Mouse (Mus musculus) lung, postnatal 0 days (tissue): ENCODE data around the gene Csrp1. TPM values are rescaled to one million over a fixed set of nuclear protein-coding genes. Genes with fewer than 3 reads are reported as not detected.

Experiments used
- ATAC-seq: fragments of 200-750 bp; cut with Nextera tagmentation; 2 replicates; pipeline ENCODE4 v1.8.0; 2017; ENCODE audit warnings: moderate library complexity
- DNase-seq: peaks from one replicate; pipeline ENCODE4 v3.0.0-alpha.2; 2016; ENCODE audit warnings: low spot score
- H3K27ac ChIP-seq: fragments of 300-500 bp; sonication (generic); 2 replicates; pipeline ENCODE4 v1.5.1; 2014; ENCODE audit warnings: antibody characterized with exemption, mild to moderate bottlenecking, low read length, mixed read lengths
- H3K27me3 ChIP-seq: fragments of 300-500 bp; sonication (generic); replicated peaks from 2 replicates; pipeline ENCODE4 v1.6.1; 2014; ENCODE audit warnings: low read length, mixed read lengths; ENCODE audit not compliant: insufficient read depth
- H3K36me3 ChIP-seq: fragments of 300-500 bp; sonication (generic); 2 replicates; pipeline ENCODE4 v1.6.1; 2014; ENCODE audit warnings: low read length, mixed read lengths; ENCODE audit not compliant: insufficient read depth
- H3K4me1 ChIP-seq: fragments of 300-500 bp; sonication (generic); 2 replicates; pipeline ENCODE4 v1.6.1; 2014; ENCODE audit warnings: antibody characterized with exemption, low read depth, low read length, mixed read lengths; ENCODE audit not compliant: insufficient read depth
- H3K4me2 ChIP-seq: fragments of 300-500 bp; sonication (generic); replicated peaks from 2 replicates; pipeline ENCODE4 v1.6.1; 2014; ENCODE audit warnings: low read depth, mild to moderate bottlenecking, low read length, moderate library complexity, mixed read lengths
- H3K4me3 ChIP-seq: fragments of 300-500 bp; sonication (generic); 2 replicates; pipeline ENCODE4 v1.5.1; 2014; ENCODE audit warnings: low read depth, low read length
- H3K9ac ChIP-seq: fragments of 300-500 bp; sonication (generic); replicated peaks from 2 replicates; pipeline ENCODE4 v1.6.1; 2014; ENCODE audit warnings: low read depth, mild to moderate bottlenecking
- H3K9me3 ChIP-seq: fragments of 300-500 bp; sonication (generic); 2 replicates; pipeline ENCODE4 v1.6.1; 2016; ENCODE audit warnings: low read length, mixed read lengths
- CTCF ChIP-seq: IDR thresholded peaks from 2 replicates; pipeline ENCODE4 v1.5.1; 2016; ENCODE audit warnings: antibody characterized with exemption, mild to moderate bottlenecking
- EP300 ChIP-seq: IDR thresholded peaks from 2 replicates; pipeline ENCODE4 v1.6.1; 2016; ENCODE audit warnings: antibody characterized with exemption, mild to moderate bottlenecking, control low read depth
- WGBS: fragments of 180-500 bp; shearing (Covaris S2); extraction: QIAGEN DNeasy Blood & Tissue Kit; methylation state at CpG from one replicate; pipeline ENCODE4 v1.1.7; 2014; 5-methylcytosine and 5-hydroxymethylcytosine counted together
- polyA plus RNA-seq: library from polyadenylated mRNA; unstranded; fragments of >200 nt; fragmentation: Nextera tagmentation; extraction: Ambion mirVana; gene quantifications from 2 replicates; pipeline ENCODE4 v1.2.1, GENCODE M21; 2015

Csrp1 gene
- polyA plus RNA-seq, 1 experiment from 2014 or later: 545 TPM

GRCm38 (mm10) chr1:135763503-135764205 lies 43.8 kb downstream of the Csrp1 start:
- Histone ChIP-seq H3K27ac (peak overlapping the region; percentile 73), H3K4me2 (no peak overlapping the region), H3K9me3 (no peaks in the 10 kb centered on the region), H3K4me1 (peaks cover 14% of the 10 kb centered on the region; the same call in 1 of the 2 replicates), H3K4me3 (no peak overlapping the region), H3K27me3 (no peaks in the 10 kb centered on the region), H3K36me3 (no peaks in the 10 kb centered on the region), H3K9ac (no peak overlapping the region)
- no peak for TF ChIP-seq CTCF
- peak; percentile 72; the same call in 1 of the 2 replicates for TF ChIP-seq EP300
- DNase-seq (peak; percentile 79), ATAC-seq (peak; percentile 65)
- WGBS: 55% methylated on average over 9 of the region's 9 CpGs

- no peak overlapping the region for H3K9ac ChIP-seq
- no peak overlapping the region for H3K4me2 ChIP-seq
- ATAC-seq (no peak), DNase-seq (peak; percentile 41)
- H3K9me3 ChIP-seq: no peaks in the 10 kb centered on the region
- H3K27ac ChIP-seq: peak overlapping the region; percentile 73
- peaks cover 14% of the 10 kb centered on the region; the same call in 1 of the 2 replicates for H3K4me1 ChIP-seq
- 44% methylated on average over 2 of the region's 2 CpGs for WGBS
- H3K4me3 ChIP-seq: no peak overlapping the region
- H3K27me3 ChIP-seq: no peaks in the 10 kb centered on the region
- no peaks in the 10 kb centered on the region for H3K36me3 ChIP-seq
- no peak for TF ChIP-seq CTCF
- TF ChIP-seq EP300: no peak
These were observed 44.3 kb downstream of the Csrp1 start for GRCm38 (mm10) chr1:135764206-135764528.

- H3K4me3 ChIP-seq: peak within 1 kb of the TSS; percentile 67
- ATAC-seq (peak; percentile 90), DNase-seq (peak; percentile 88)
- H3K9ac ChIP-seq: peak within 1 kb of the TSS; percentile 85
- H3K27ac ChIP-seq: peak within 1 kb of the TSS; percentile 88
- no peaks in the 10 kb centered on the region for H3K36me3 ChIP-seq
- H3K4me2 ChIP-seq: peak within 1 kb of the TSS; percentile 90
- no peaks in the 10 kb centered on the region for H3K9me3 ChIP-seq
- H3K27me3 ChIP-seq: no peaks in the 10 kb centered on the region
- TF ChIP-seq CTCF (no peak; the same call in 1 of the 2 replicates), EP300 (no peak)
- 2% methylated on average over 71 of the region's 90 CpGs for WGBS
- H3K4me1 ChIP-seq: peaks cover 14% of the 10 kb centered on the region; the same call in 1 of the 2 replicates
These were observed 46.1 kb downstream of the Csrp1 start, which contains the start of gene Phlda3 for GRCm38 (mm10) chr1:135765645-135766591. TSS of gene Phlda3 (plus strand) at chr1:135766119.

GRCm38 (mm10) chr1:135766592-135767306 lies 46.9 kb downstream of the Csrp1 start:
- no peak for ATAC-seq
- no peaks in the 10 kb centered on the region for H3K27me3 ChIP-seq
- H3K9ac ChIP-seq: peak overlapping the region; percentile 85
- H3K27ac ChIP-seq: peak overlapping the region; percentile 88
- peaks cover 14% of the 10 kb centered on the region; the same call in 1 of the 2 replicates for H3K4me1 ChIP-seq
- H3K4me3 ChIP-seq: peak overlapping the region; percentile 67
- no peak for DNase-seq
- H3K9me3 ChIP-seq: no peaks in the 10 kb centered on the region
- H3K4me2 ChIP-seq: peak overlapping the region; percentile 90
- WGBS: 12% methylated on average over 30 of the region's 30 CpGs
- H3K36me3 ChIP-seq: no peaks in the 10 kb centered on the region
- TF ChIP-seq CTCF: no peak
- no peak for TF ChIP-seq EP300

- 47% methylated on average over 4 of the region's 4 CpGs for WGBS
- H3K4me1 ChIP-seq: peaks cover 14% of the 10 kb centered on the region; the same call in 1 of the 2 replicates
These were observed 47.5 kb downstream of the Csrp1 start for GRCm38 (mm10) chr1:135767324-135767890.

More at GRCm38 (mm10) chr1:135767324-135767890, 47.5 kb downstream of the Csrp1 start:
- Histone ChIP-seq H3K27me3 (no peaks in the 10 kb centered on the region), H3K4me2 (peak overlapping the region; percentile 90), H3K4me3 (peak overlapping the region; percentile 67), H3K9ac (peak overlapping the region; percentile 85), H3K9me3 (no peaks in the 10 kb centered on the region), H3K27ac (no peak overlapping the region), H3K36me3 (no peaks in the 10 kb centered on the region)
- no peak for ATAC-seq
- no peak for DNase-seq
- TF ChIP-seq CTCF: no peak
- no peak for TF ChIP-seq EP300
